Mouse (Mus musculus) lung, embryonic 14.5 days (tissue): ENCODE results near the gene Eaf2. TPM values are rescaled to one million over a fixed set of nuclear protein-coding genes. Genes with fewer than 3 reads are reported as not detected.
A peak's percentile ranks its signal among the peaks of the same experiment; 100 is the strongest.

ENCODE experiments used
- ATAC-seq: fragments of 200-750 bp; cut with Nextera tagmentation; 2 replicates; pipeline ENCODE4 v1.8.0; 2017; ENCODE audit warnings: mild to moderate bottlenecking, moderate TSS enrichment, moderate library complexity; ENCODE audit not compliant: insufficient read depth
- DNase-seq: peaks from one replicate; pipeline ENCODE4 v3.0.0-alpha.2; 2015
- H3K27ac ChIP-seq: fragments of 300-500 bp; sonication (generic); 2 replicates; pipeline ENCODE4 v1.5.1; 2014; ENCODE audit warnings: low read depth, mild to moderate bottlenecking, moderate library complexity
- H3K27me3 ChIP-seq: fragments of 300-500 bp; sonication (generic); 2 replicates; pipeline ENCODE4 v1.6.1; 2014; ENCODE audit warnings: low read length, control low read depth; ENCODE audit not compliant: insufficient read depth
- H3K36me3 ChIP-seq: fragments of 300-500 bp; sonication (generic); 2 replicates; pipeline ENCODE4 v1.6.1; 2014; ENCODE audit warnings: control low read depth; ENCODE audit not compliant: insufficient read depth
- H3K4me1 ChIP-seq: fragments of 300-500 bp; sonication (generic); 2 replicates; pipeline ENCODE4 v1.6.1; 2014; ENCODE audit warnings: antibody characterized with exemption, control low read depth; ENCODE audit not compliant: insufficient read depth
- H3K4me2 ChIP-seq: fragments of 300-500 bp; sonication (generic); 2 replicates; pipeline ENCODE4 v1.6.1; 2014; ENCODE audit warnings: mild to moderate bottlenecking
- H3K4me3 ChIP-seq: fragments of 300-500 bp; sonication (generic); 2 replicates; pipeline ENCODE4 v1.5.1; 2014; ENCODE audit warnings: low read depth, low read length
- H3K9ac ChIP-seq: fragments of 300-500 bp; sonication (generic); 2 replicates; pipeline ENCODE4 v1.6.1; 2014
- H3K9me3 ChIP-seq: fragments of 300-500 bp; sonication (generic); 2 replicates; pipeline ENCODE4 v1.6.1; 2016; ENCODE audit warnings: low read depth, low read length, control low read depth
- CTCF ChIP-seq: IDR thresholded peaks from 2 replicates; pipeline ENCODE4 v1.5.1; 2016; ENCODE audit warnings: antibody characterized with exemption, low read depth
- WGBS: fragments of 180-500 bp; shearing (Covaris S2); extraction: QIAGEN DNeasy Blood & Tissue Kit; methylation state at CpG from one replicate; pipeline ENCODE4 v1.1.7; 2014; 5-methylcytosine and 5-hydroxymethylcytosine counted together
- polyA plus RNA-seq: library from polyadenylated mRNA; unstranded; fragments of >200 nt; fragmentation: Nextera tagmentation; extraction: Ambion mirVana; gene quantifications from 2 replicates; pipeline ENCODE4 v1.2.1, GENCODE M21; 2014

Gene Eaf2
- polyA plus RNA-seq, 1 experiment from 2014 or later, result 0.99 TPM

DNA sequence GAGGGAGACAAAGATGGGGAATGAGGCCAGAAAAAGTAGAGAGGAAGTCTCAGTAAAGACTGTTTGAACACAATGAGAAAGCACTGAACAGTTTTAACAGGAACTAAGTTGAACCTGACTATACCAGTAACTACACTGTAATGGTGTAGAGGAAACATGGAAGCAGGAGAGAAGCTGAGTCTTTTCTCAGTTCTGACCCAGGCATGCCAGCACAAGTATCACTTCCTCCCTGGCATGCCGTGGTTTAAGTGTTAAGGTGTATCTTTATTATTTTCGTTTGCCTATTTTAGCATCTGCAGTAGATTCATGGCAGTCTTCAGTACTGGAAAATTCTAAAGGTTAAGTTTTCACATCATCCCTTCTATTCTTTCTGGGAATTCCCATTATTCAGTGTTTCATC is 79.8 kb downstream of the Eaf2 start:
- no peak for TF ChIP-seq CTCF
- ATAC-seq, result no peak
- Histone ChIP-seq H3K4me2 (no peak overlapping the region), H3K27ac (no peak overlapping the region), H3K9me3 (no peaks in the 10 kb centered on the region), H3K27me3 (no peaks in the 10 kb centered on the region), H3K4me1 (no peaks in the 10 kb centered on the region), H3K9ac (no peak overlapping the region), H3K36me3 (no peaks in the 10 kb centered on the region), H3K4me3 (no peak overlapping the region)
- WGBS, result 73% methylated on average over 2 of the region's 2 CpGs
- no peak for DNase-seq

DNA sequence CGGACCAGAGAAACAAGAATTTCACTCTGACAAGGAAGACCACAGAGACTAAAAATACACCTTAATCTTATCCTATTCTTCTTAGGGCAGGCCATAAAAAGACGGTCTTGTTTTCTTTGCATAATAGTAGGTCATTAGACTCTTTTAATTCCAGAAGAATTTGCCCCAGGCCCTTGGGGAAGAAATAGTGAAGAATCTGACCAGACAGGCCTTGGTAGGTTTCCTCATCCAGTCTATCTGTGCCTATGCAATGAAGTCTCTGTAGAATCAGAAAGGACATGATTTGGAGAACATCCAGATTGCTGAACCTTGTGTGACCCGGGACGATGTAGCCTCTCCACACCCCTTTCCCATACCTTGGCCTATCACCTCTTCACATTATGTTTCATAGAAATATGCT is 84.6 kb downstream of the Eaf2 start:
- WGBS, result 75% methylated on average over 4 of the region's 4 CpGs
- TF ChIP-seq CTCF, result no peak
- Histone ChIP-seq H3K9ac (no peak overlapping the region), H3K36me3 (no peaks in the 10 kb centered on the region), H3K4me3 (no peak overlapping the region), H3K27ac (no peak overlapping the region), H3K27me3 (no peaks in the 10 kb centered on the region), H3K4me1 (no peaks in the 10 kb centered on the region), H3K4me2 (no peak overlapping the region), H3K9me3 (no peaks in the 10 kb centered on the region)
- no peak for ATAC-seq
- no peak for DNase-seq

DNA sequence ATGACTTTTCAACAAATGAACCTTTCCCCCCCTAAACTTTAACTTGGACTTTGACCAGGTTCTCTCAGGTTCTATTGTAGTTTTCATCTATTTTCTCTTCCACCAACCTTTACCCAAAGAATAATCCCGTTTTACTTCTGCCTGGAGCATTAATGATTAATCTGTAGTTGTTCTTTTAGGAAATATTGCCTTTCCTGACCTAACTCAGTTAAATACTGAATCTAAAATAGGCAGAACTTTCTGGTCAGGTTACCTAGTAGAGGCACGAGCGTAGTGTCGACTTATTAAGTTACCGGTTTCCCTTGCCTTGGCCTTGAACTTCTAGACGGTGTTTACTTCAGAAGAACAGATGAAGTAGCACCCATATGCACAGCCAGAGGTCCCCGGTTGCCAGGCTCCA is 88.3 kb downstream of the Eaf2 start:
- H3K27ac ChIP-seq, result no peak overlapping the region
- no peak for ATAC-seq
- H3K4me2 ChIP-seq, result no peak overlapping the region
- TF ChIP-seq CTCF, result no peak
- no peaks in the 10 kb centered on the region for H3K9me3 ChIP-seq
- H3K27me3 ChIP-seq, result no peaks in the 10 kb centered on the region
- no peaks in the 10 kb centered on the region for H3K4me1 ChIP-seq
- no peak overlapping the region for H3K9ac ChIP-seq
- DNase-seq, result no peak
- 76% methylated on average over 7 of the region's 7 CpGs for WGBS
- H3K36me3 ChIP-seq, result no peaks in the 10 kb centered on the region
- no peak overlapping the region for H3K4me3 ChIP-seq

DNA sequence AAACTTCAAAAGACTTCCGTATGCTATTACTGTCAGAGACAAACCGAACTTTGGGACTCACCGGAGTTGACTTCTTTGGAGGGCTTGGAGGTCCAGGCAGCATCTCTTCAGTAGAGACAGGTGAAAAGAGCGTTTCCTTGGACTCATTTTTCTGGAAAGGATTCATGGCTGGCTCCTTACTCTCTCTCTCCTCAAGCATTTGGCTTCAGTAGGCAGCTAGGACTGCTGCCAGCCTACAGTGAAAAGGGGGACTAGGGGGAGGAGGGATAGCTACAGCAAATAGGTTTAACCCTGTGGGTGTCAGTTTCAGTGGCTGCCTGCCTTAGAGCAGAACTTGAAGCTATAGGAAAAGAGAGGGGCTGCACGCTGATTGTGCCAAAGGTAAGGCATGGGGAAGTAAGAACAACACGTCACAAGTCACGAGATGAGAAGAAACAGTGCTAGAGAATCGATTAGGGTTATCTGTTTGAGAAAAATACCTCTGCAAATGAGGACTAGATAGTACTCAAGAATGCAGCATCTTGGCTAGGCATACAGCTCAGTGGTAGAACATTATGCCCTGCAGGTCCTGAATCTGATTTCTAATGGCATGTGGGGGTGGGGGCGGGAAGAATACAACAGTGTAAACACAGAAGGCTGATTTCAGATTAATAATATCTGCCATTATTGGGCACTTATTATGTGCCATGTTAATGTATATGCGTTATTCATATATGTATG is 90.0 kb downstream of the Eaf2 start, which contains the start of gene Slc15a2:
TSS of gene Slc15a2 (minus strand) at position 369 of the 720 bp plus-strand sequence.
- peak; percentile 75; the same call in 1 of the 2 replicates for ATAC-seq
- 45% methylated on average over 10 of the region's 10 CpGs for WGBS
- no peak for TF ChIP-seq CTCF
- Histone ChIP-seq H3K27me3 (no peaks in the 10 kb centered on the region), H3K4me2 (peak within 1 kb of the TSS; percentile 47), H3K4me3 (peak within 1 kb of the TSS; percentile 36), H3K36me3 (no peaks in the 10 kb centered on the region), H3K4me1 (no peaks in the 10 kb centered on the region), H3K9me3 (no peaks in the 10 kb centered on the region), H3K9ac (peak within 1 kb of the TSS; percentile 36), H3K27ac (peak within 1 kb of the TSS; percentile 58; the same call in 1 of the 2 replicates)
- DNase-seq, result peak; percentile 64

DNA sequence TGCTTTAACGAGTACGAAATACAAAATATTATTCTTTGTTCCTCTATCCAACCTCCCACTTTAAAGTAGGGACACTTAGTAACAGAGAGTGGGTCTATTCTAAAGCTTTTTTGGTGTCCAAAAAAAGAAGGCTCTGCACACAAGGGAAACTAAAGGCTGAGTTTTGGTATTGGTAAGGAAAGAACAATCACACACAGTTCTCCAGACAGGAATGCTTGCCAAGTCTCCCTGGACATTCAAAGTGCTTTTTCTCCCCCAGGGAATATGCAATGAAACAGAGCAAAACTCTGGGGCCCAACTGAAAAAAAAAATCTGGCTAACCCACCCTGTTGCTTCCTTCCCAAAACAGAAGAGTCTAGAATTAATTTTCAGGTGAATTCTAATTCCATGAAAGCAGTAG is 90.7 kb downstream of the Eaf2 start:
- H3K4me2 ChIP-seq, result peak overlapping the region; percentile 47
- H3K27ac ChIP-seq, result peak overlapping the region; percentile 58; the same call in 1 of the 2 replicates
- ATAC-seq, result no peak

DNA sequence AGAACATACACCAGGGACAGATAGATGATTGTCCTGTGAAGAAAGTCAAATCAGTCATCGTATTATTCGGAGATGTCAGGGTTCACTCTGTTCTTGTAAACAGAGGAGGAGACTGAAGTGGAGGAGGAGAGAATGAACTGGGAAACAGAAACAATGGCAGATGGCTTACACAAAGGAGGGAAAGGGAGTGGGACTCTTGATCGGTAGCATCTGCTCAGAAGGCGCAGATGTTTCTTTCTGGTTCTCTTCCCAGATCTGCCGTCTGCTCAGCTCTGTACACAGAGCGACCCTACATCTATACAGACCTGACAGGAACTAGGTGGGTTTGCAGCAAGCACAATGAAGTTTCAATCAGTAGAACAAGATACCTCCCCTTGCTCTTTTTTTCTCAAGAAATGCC is 99.1 kb downstream of the Eaf2 start:
- ATAC-seq (no peak), DNase-seq (no peak)
- Histone ChIP-seq H3K4me2 (no peak overlapping the region), H3K9me3 (no peaks in the 10 kb centered on the region), H3K27me3 (no peaks in the 10 kb centered on the region), H3K4me3 (no peak overlapping the region), H3K9ac (no peak overlapping the region), H3K4me1 (0 out of 2 replicates have a peak, but pooled peaks cover 6% of the 10 kb centered on the region), H3K27ac (no peak overlapping the region), H3K36me3 (no peaks in the 10 kb centered on the region)
- 59% methylated on average over 6 of the region's 6 CpGs for WGBS
- no peak for TF ChIP-seq CTCF

More for the DNA sequence above, 90.7 kb downstream of the Eaf2 start:
- no peak for TF ChIP-seq CTCF
- Histone ChIP-seq H3K36me3 (no peaks in the 10 kb centered on the region), H3K4me1 (no peaks in the 10 kb centered on the region), H3K27me3 (no peaks in the 10 kb centered on the region), H3K4me3 (peak overlapping the region; percentile 36), H3K9me3 (no peaks in the 10 kb centered on the region), H3K9ac (peak overlapping the region; percentile 36)
- WGBS, result 75% methylated on average over 2 of the region's 2 CpGs
- DNase-seq, result peak; percentile 9

DNA sequence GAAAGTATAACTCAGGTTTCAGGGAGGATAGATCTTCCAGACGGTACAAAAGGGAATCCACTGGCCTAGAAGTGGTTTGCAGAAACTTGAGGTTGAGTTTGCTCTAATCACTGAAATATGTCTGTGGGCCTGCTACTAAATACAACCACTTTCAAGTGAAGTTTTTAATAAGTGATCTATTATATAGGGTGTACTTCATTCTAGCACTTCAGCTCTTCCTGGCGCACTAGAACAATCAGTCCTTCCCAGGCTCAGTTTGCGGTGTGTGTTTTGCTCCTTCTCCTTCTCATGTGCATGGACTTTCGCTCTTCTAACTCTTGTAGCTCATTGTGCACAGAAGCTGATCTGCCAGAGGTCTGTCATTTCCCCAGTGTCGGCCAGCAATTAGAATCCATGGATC is 101.8 kb downstream of the Eaf2 start:
- DNase-seq (peak; percentile 17), ATAC-seq (peak; percentile 58; the same call in 1 of the 2 replicates)
- Histone ChIP-seq H3K9me3 (no peaks in the 10 kb centered on the region), H3K4me3 (no peak overlapping the region), H3K4me1 (0 out of 2 replicates have a peak, but pooled peaks cover 6% of the 10 kb centered on the region), H3K36me3 (no peaks in the 10 kb centered on the region), H3K4me2 (no peak overlapping the region), H3K27ac (peak overlapping the region; percentile 42; the same call in 1 of the 2 replicates), H3K9ac (no peak overlapping the region), H3K27me3 (no peaks in the 10 kb centered on the region)
- WGBS, result 59% methylated on average over 5 of the region's 5 CpGs
- no peak for TF ChIP-seq CTCF
